Mouse (Mus musculus): Measurements from ENCODE around the gene Cdc25b.

- TF ChIP-seq CTCF (IDR thresholded peaks at IDR 0.05; ENCODE audit: borderline replicate concordance, insufficient read depth, low read length) (no peak), POLR2A (IDR thresholded peaks at IDR 0.05; ENCODE audit: low read depth, low read length) (no peak)
Measured at GRCm38 (mm10) chr2:131242180-131242579, 55.4 kb downstream of the Cdc25b start.
